Mouse (Mus musculus): ENCODE data around the gene Exoc3l2.

Gene Exoc3l2

GRCm38 (mm10) chr7:19462884-19463381 lies at the start of gene Exoc3l2:
Exoc3l2 (plus strand) TSS chr7:19463331.
- DNase-seq: no peak

- no peak for DNase-seq
Observed at GRCm38 (mm10) chr7:19413525-19413924, 49.6 kb upstream of the Exoc3l2 start.

GRCm38 (mm10) chr7:19416590-19416989 lies 46.5 kb upstream of the Exoc3l2 start:
- no peak for DNase-seq

- peak; percentile 46 for DNase-seq
Observed at GRCm38 (mm10) chr7:19420121-19420520, 43.0 kb upstream of the Exoc3l2 start.

- DNase-seq: peak; percentile 90
Observed at GRCm38 (mm10) chr7:19420821-19421636, 42.1 kb upstream of the Exoc3l2 start.

- no peak for DNase-seq
Observed at GRCm38 (mm10) chr7:19423083-19423482, 40.0 kb upstream of the Exoc3l2 start.

- DNase-seq: no peak
Observed at GRCm38 (mm10) chr7:19424051-19424450, 39.1 kb upstream of the Exoc3l2 start.

- DNase-seq: no peak
Observed at GRCm38 (mm10) chr7:19426349-19426748, 36.8 kb upstream of the Exoc3l2 start.

GRCm38 (mm10) chr7:19426888-19427287 lies 36.2 kb upstream of the Exoc3l2 start:
- no peak for DNase-seq

- DNase-seq: no peak
Observed at GRCm38 (mm10) chr7:19427999-19428650, 35.0 kb upstream of the Exoc3l2 start.

GRCm38 (mm10) chr7:19429726-19430125 lies 33.4 kb upstream of the Exoc3l2 start:
- DNase-seq: no peak

GRCm38 (mm10) chr7:19430402-19430801 lies 32.7 kb upstream of the Exoc3l2 start:
- no peak for DNase-seq

GRCm38 (mm10) chr7:19432475-19432874 lies 30.7 kb upstream of the Exoc3l2 start:
- peak; percentile 28 for DNase-seq

- DNase-seq: no peak
Observed at GRCm38 (mm10) chr7:19436276-19436675, 26.9 kb upstream of the Exoc3l2 start.

GRCm38 (mm10) chr7:19437048-19437447 lies 26.1 kb upstream of the Exoc3l2 start:
- DNase-seq: no peak

GRCm38 (mm10) chr7:19441448-19442091 lies 21.6 kb upstream of the Exoc3l2 start:
- no peak for DNase-seq

GRCm38 (mm10) chr7:19443344-19443743 lies 19.8 kb upstream of the Exoc3l2 start:
- peak; percentile 73 for DNase-seq

- DNase-seq: no peak
Observed at GRCm38 (mm10) chr7:19444801-19445200, 18.3 kb upstream of the Exoc3l2 start.

- DNase-seq: no peak
Observed at GRCm38 (mm10) chr7:19447689-19448088, 15.4 kb upstream of the Exoc3l2 start.

- no peak for DNase-seq
Observed at GRCm38 (mm10) chr7:19449165-19449564, 14.0 kb upstream of the Exoc3l2 start.

- DNase-seq: no peak
Observed at GRCm38 (mm10) chr7:19455186-19455585, 7.9 kb upstream of the Exoc3l2 start.

- no peak for DNase-seq
Observed at GRCm38 (mm10) chr7:19455819-19456495, 7.2 kb upstream of the Exoc3l2 start.

- DNase-seq: no peak
Observed at GRCm38 (mm10) chr7:19456628-19457027, 6.5 kb upstream of the Exoc3l2 start.

Data from thymus, postnatal 14 days (tissue).